Mouse (Mus musculus) liver, embryonic 14.5 days (tissue): ENCODE results near the gene Sirpa. TPM values are rescaled to one million over a fixed set of nuclear protein-coding genes. Genes with fewer than 3 reads are reported as not detected.

Source experiments
- ATAC-seq: fragments of 200-750 bp; cut with Nextera tagmentation; 2 replicates; pipeline ENCODE4 v1.8.0; 2017; ENCODE audit warnings: moderate number of reproducible peaks, mild to moderate bottlenecking, moderate library complexity; ENCODE audit not compliant: insufficient read depth
- DNase-seq, 3 experiments: peaks; one replicate each; pipeline ENCODE4 v3.0.0-alpha.2; 2012 to 2013; ENCODE audit warnings: low read depth in 3 of 3, low spot score in 3 of 3
- H3K27ac ChIP-seq: fragments of 300-500 bp; sonication (generic); 2 replicates; pipeline ENCODE4 v1.5.1; 2014; ENCODE audit warnings: moderate library complexity, mild to moderate bottlenecking, control low read depth, inconsistent platforms
- H3K27me3 ChIP-seq: fragments of 300-500 bp; sonication (generic); 2 replicates; pipeline ENCODE4 v1.6.1; 2014; ENCODE audit warnings: mild to moderate bottlenecking, low read length, moderate library complexity; ENCODE audit not compliant: control insufficient read depth, insufficient read depth
- H3K36me3 ChIP-seq: fragments of 300-500 bp; sonication (generic); replicated peaks from 2 replicates; pipeline ENCODE4 v1.6.1; 2014; ENCODE audit warnings: low read depth; ENCODE audit not compliant: control insufficient read depth, insufficient read depth
- H3K4me1 ChIP-seq, 2 experiments: fragments of 200-500 bp in 1 of 2; fragments of 300-500 bp in 1 of 2; sonication (generic) in 1 of 2; replicated peaks; 2 replicates each; pipeline ENCODE4 v1.6.1; 2012 to 2014; ENCODE audit warnings: antibody characterized with exemption in 1 of 2, inconsistent platforms in 1 of 2, low read length in 1 of 2; ENCODE audit not compliant: control insufficient read depth in 2 of 2, insufficient read depth in 2 of 2
- H3K4me2 ChIP-seq: fragments of 300-500 bp; sonication (generic); 2 replicates; pipeline ENCODE4 v1.6.1; 2014; ENCODE audit warnings: low read depth, mild to moderate bottlenecking, control low read depth, moderate library complexity
- H3K4me3 ChIP-seq, 2 experiments: fragments of 200-500 bp in 1 of 2; fragments of 300-500 bp in 1 of 2; sonication (generic) in 1 of 2; 2 replicates each; pipeline ENCODE4 v1.5.1; 2012 to 2014; ENCODE audit warnings: low read depth in 2 of 2, low read length in 2 of 2, mild to moderate bottlenecking in 2 of 2, control low read depth in 1 of 2, inconsistent platforms in 1 of 2, moderate library complexity in 1 of 2; ENCODE audit not compliant: insufficient read depth in 1 of 2
- H3K9ac ChIP-seq: fragments of 300-500 bp; sonication (generic); replicated peaks from 2 replicates; pipeline ENCODE4 v1.6.1; 2014; ENCODE audit warnings: mild to moderate bottlenecking, control low read depth, moderate library complexity
- H3K9me3 ChIP-seq: fragments of 300-500 bp; sonication (generic); 2 replicates; pipeline ENCODE4 v1.6.1; 2016; ENCODE audit warnings: low read length, mixed read lengths; ENCODE audit not compliant: control insufficient read depth
- CTCF ChIP-seq: IDR thresholded peaks from 2 replicates; pipeline ENCODE4 v1.5.1; 2016; ENCODE audit warnings: antibody characterized with exemption, low read depth, control low read depth
- EP300 ChIP-seq: IDR thresholded peaks from 2 replicates; pipeline ENCODE4 v1.6.1; 2016; ENCODE audit warnings: antibody characterized with exemption, low read depth
- WGBS: fragments of 180-500 bp; shearing (Covaris S2); extraction: QIAGEN DNeasy Blood & Tissue Kit; methylation state at CpG from one replicate; pipeline ENCODE4 v1.1.7; 2014; ENCODE audit not compliant: insufficient replicate concordance; 5-methylcytosine and 5-hydroxymethylcytosine counted together
- polyA plus RNA-seq, 2 experiments: library from polyadenylated mRNA; depleted of rRNA in 1 of 2; stranded (reverse) in 1 of 2; unstranded in 1 of 2; fragments of >200 nt; fragmentation: Nextera tagmentation in 1 of 2; extraction: Ambion mirVana in 1 of 2; gene quantifications; 2 replicates each; pipeline versions ENCODE4 v1.2.1 to v1.2.3; 2012 to 2014

Sirpa gene
- polyA plus RNA-seq, 2 experiments: 18.2 to 18.7 TPM

GRCm38 (mm10) chr2:129549537-129550135 lies 43.0 kb upstream of the Sirpa start:
- TF ChIP-seq CTCF: no peak
- TF ChIP-seq EP300: no peak
- ATAC-seq (no peak), DNase-seq (no peak)
- WGBS: 28% methylated on average over 9 of the region's 9 CpGs
- Histone ChIP-seq H3K9me3 (no peaks in the 10 kb centered on the region), H3K36me3 (no peaks in the 10 kb centered on the region), H3K9ac (no peak overlapping the region), H3K4me1 (no peaks in the 10 kb centered on the region; a peak in 1 of 4 replicates), H3K27me3 (no peaks in the 10 kb centered on the region), H3K4me3 (no peak overlapping the region), H3K4me2 (no peak overlapping the region), H3K27ac (no peak overlapping the region)

GRCm38 (mm10) chr2:129550781-129551180 lies 41.9 kb upstream of the Sirpa start:
- no peak for ATAC-seq
- Histone ChIP-seq H3K36me3 (no peaks in the 10 kb centered on the region), H3K4me3 (no peak overlapping the region), H3K27me3 (no peaks in the 10 kb centered on the region), H3K4me2 (no peak overlapping the region), H3K4me1 (no peaks in the 10 kb centered on the region; a peak in 1 of 4 replicates), H3K9ac (no peak overlapping the region), H3K27ac (no peak overlapping the region), H3K9me3 (no peaks in the 10 kb centered on the region)
- DNase-seq: no peak
- TF ChIP-seq CTCF (no peak), EP300 (no peak)
- WGBS: 26% methylated on average over 2 of the region's 2 CpGs

DNA sequence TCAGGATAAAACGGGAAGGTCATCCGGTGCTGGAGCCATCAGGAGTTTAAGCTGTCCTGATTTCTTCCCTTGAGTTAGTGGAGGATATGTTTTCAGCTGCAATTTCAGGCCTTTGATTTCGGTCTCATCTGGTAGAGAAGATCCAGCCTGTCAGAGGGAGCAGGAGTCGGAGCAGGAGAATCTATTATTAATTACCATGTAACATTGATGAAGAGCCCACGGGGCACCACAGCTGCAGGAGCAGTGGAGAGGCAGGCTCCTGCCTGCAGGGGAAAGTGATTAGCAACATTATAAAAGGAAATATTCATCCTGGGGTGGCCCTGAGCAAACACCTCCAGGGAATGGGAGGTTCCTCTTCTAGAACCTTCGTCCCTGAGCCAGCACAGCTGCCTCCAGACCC lies 36.6 kb upstream of the Sirpa start:
- WGBS: 50% methylated on average over 6 of the region's 6 CpGs
- Histone ChIP-seq H3K27me3 (no peaks in the 10 kb centered on the region), H3K4me3 (no peak overlapping the region), H3K36me3 (no peaks in the 10 kb centered on the region), H3K9ac (no peak overlapping the region), H3K27ac (no peak overlapping the region), H3K4me1 (no peaks in the 10 kb centered on the region), H3K9me3 (no peaks in the 10 kb centered on the region), H3K4me2 (no peak overlapping the region)
- ATAC-seq: no peak
- DNase-seq: no peak
- TF ChIP-seq CTCF: no peak

GRCm38 (mm10) chr2:129558008-129558874 lies 34.4 kb upstream of the Sirpa start:
- H3K9me3 ChIP-seq: no peaks in the 10 kb centered on the region
- TF ChIP-seq CTCF (no peak), EP300 (no peak)
- no peak overlapping the region for H3K4me3 ChIP-seq
- no peaks in the 10 kb centered on the region for H3K36me3 ChIP-seq
- H3K9ac ChIP-seq: no peak overlapping the region
- no peaks in the 10 kb centered on the region for H3K27me3 ChIP-seq
- 47% methylated on average over 12 of the region's 12 CpGs for WGBS
- ATAC-seq (no peak), DNase-seq (no peak)
- no peak overlapping the region for H3K27ac ChIP-seq
- H3K4me1 ChIP-seq: no peaks in the 10 kb centered on the region
- no peak overlapping the region for H3K4me2 ChIP-seq

DNA sequence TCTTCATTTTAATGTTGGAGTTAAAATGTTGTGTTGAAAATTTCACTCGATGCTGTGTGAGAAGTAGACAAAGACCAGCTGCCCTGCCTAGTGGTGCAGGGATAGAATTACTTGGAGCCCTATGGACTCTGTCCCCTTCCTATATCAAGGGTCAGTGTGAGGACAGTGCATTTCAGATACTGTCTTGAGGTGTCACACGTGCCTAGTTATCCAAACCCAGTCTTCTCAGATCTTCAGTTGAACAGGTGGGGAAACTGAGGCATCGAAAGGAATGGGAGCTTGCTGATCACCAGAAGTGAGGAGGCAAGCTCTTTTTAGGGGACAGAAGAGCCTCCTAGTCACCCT lies 33.8 kb upstream of the Sirpa start:
- Histone ChIP-seq H3K4me1 (no peaks in the 10 kb centered on the region), H3K27me3 (no peaks in the 10 kb centered on the region), H3K4me3 (no peak overlapping the region), H3K36me3 (no peaks in the 10 kb centered on the region), H3K9me3 (no peaks in the 10 kb centered on the region), H3K27ac (no peak overlapping the region), H3K9ac (no peak overlapping the region), H3K4me2 (no peak overlapping the region)
- DNase-seq (no peak), ATAC-seq (no peak)
- TF ChIP-seq EP300: no peak
- TF ChIP-seq CTCF: no peak
- WGBS: 46% methylated on average over 3 of the region's 3 CpGs
